Mouse (Mus musculus): ENCODE results near the gene Gm17662. TPM values are rescaled to one million over a fixed set of nuclear protein-coding genes. Genes with fewer than 3 reads are reported as not detected.

Gm17662 gene
- polyA plus RNA-seq, 1 experiment from 2014 or later, result not detected

DNA sequence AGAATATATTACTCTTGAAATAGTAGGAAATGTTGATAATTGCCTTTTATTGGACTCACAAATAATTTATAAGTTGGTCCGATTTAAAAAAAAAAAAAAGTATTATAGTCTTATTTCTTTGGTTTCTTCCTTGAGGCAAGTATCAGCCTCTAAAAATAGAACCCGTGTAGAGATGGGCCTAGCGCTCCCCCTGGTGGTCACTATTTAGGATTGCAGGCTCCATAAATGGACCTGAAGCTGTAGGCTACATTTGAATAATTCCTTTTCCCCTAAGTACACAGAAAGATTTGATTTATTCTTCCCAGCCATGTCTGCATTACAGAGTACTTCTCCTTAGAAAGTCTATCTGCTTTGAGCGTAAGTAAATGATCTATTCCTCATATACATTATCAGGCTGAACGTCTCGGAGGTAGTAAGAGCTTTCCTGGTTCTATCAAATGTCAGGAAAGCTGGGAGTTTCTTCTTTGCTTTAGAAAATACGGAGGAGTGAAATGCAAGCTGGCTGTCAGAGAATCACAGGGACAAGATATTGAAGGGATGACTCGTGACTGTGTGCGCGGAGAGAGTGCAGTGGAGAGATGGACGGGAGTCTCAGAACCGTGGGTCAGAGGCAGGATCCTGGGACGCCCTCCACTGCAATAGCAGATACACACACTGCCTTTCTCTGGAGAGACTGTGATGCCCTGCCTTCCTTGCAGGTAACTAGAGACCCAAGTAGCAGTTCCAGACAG lies 37.0 kb downstream of the Gm17662 start:
- ATAC-seq (ENCODE audit: low FRiP score, low TSS enrichment), result no peak
- Histone ChIP-seq H3K36me3 (ENCODE audit: control insufficient read depth, insufficient read depth, low read length) (no peaks in the 10 kb centered on the region), H3K4me1 (ENCODE audit: control insufficient read depth, insufficient read depth, low read length) (peaks cover 12% of the 10 kb centered on the region; the same call in 1 of the 2 replicates), H3K9me3 (ENCODE audit: control insufficient read depth, low read length) (no peaks in the 10 kb centered on the region), H3K4me2 (ENCODE audit: low read length) (no peak overlapping the region), H3K4me3 (replicated peaks; ENCODE audit: low read depth, low read length) (no peak overlapping the region), H3K9ac (replicated peaks; ENCODE audit: low read length) (no peak overlapping the region), H3K27ac (replicated peaks; ENCODE audit: low read depth, low read length) (no peak overlapping the region; the same call in 1 of the 2 replicates), H3K27me3 (ENCODE audit: control insufficient read depth, insufficient read depth, low read length) (no peaks in the 10 kb centered on the region)
- DNase-seq, result peak; percentile 88
- WGBS, result 53% methylated on average over 13 of the region's 13 CpGs

DNA sequence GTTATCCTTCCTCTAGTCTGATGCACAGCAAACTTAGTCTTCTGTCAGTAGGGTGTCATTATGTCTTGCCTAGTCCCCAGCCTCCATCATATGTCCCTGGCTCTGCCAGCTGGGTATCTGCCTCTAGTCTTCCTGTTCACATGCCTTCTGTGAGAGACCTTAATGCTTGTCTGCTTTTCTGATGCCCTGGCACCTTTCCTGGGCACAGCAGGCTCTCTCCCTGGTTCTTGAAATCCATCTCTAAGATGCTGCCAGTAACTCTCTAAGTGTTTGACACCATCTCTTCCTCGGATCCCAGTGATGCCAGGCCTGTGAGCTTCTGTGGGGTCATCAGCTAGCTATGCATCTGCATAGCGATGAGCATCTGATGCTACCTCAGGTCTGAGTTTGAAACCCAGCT lies 45.7 kb downstream of the Gm17662 start:
- Histone ChIP-seq H3K9ac (replicated peaks; ENCODE audit: low read length) (no peak overlapping the region), H3K4me3 (replicated peaks; ENCODE audit: low read depth, low read length) (no peak overlapping the region), H3K27me3 (ENCODE audit: control insufficient read depth, insufficient read depth, low read length) (no peaks in the 10 kb centered on the region), H3K9me3 (ENCODE audit: control insufficient read depth, low read length) (no peaks in the 10 kb centered on the region), H3K4me1 (ENCODE audit: control insufficient read depth, insufficient read depth, low read length) (no peaks in the 10 kb centered on the region), H3K36me3 (ENCODE audit: control insufficient read depth, insufficient read depth, low read length) (no peaks in the 10 kb centered on the region), H3K4me2 (ENCODE audit: low read length) (no peak overlapping the region), H3K27ac (replicated peaks; ENCODE audit: low read depth, low read length) (no peak overlapping the region)
- DNase-seq, result no peak
- ATAC-seq (ENCODE audit: low FRiP score, low TSS enrichment), result no peak
- 82% methylated on average over 2 of the region's 2 CpGs for WGBS

DNA sequence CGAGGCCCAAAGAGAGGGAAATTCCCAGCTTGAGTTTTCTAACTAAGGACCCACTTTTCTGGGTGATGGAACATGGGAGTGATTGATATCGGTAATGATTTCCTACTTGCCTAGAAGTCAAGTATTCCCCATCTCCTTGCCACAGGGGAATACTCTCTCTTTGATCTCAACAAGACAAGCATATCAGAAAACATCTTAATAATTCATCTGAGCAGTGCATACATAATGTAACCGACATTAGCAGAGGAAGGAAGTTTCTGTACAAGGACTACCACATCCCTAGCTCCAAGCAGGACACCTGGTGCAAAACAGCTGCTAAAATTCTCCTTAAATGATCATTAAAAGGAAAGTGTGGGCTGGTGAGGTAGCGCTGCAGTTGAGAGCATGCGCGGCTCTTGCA lies 47.9 kb downstream of the Gm17662 start:
- DNase-seq, result peak; percentile 76
- no peak overlapping the region for H3K4me2 ChIP-seq (ENCODE audit: low read length)
- no peaks in the 10 kb centered on the region for H3K27me3 ChIP-seq (ENCODE audit: control insufficient read depth, insufficient read depth, low read length)
- H3K4me3 ChIP-seq (replicated peaks; ENCODE audit: low read depth, low read length), result no peak overlapping the region
- ATAC-seq (ENCODE audit: low FRiP score, low TSS enrichment), result peak; percentile 55; the same call in 1 of the 2 replicates
- WGBS, result 62% methylated on average over 6 of the region's 6 CpGs
- no peaks in the 10 kb centered on the region for H3K9me3 ChIP-seq (ENCODE audit: control insufficient read depth, low read length)
- no peaks in the 10 kb centered on the region for H3K4me1 ChIP-seq (ENCODE audit: control insufficient read depth, insufficient read depth, low read length)
- H3K9ac ChIP-seq (replicated peaks; ENCODE audit: low read length), result no peak overlapping the region
- H3K27ac ChIP-seq (replicated peaks; ENCODE audit: low read depth, low read length), result no peak overlapping the region
- H3K36me3 ChIP-seq (ENCODE audit: control insufficient read depth, insufficient read depth, low read length), result no peaks in the 10 kb centered on the region

Other genes with a start within 250 kb of the Gm17662 start
- 0.22 TPM in 1 of 2 replicates, not detected in the other for gene C8b, start 91.0 kb upstream of the Gm17662 start, polyA plus RNA-seq (2014; fragmentation: Nextera tagmentation; extraction: Ambion mirVana)
- gene C8a, start 19.1 kb downstream of the Gm17662 start, polyA plus RNA-seq (2014; fragmentation: Nextera tagmentation; extraction: Ambion mirVana), result 0.11 TPM in 1 of 2 replicates, not detected in the other
- 0.14 and 0.38 TPM in 2 replicates for gene Fyb2, start 56.1 kb downstream of the Gm17662 start, polyA plus RNA-seq (2014; fragmentation: Nextera tagmentation; extraction: Ambion mirVana)